Mouse (Mus musculus): ENCODE results near the gene Itga5. TPM values are rescaled to one million over a fixed set of nuclear protein-coding genes. Genes with fewer than 3 reads are reported as not detected.
A peak's percentile ranks its signal among the peaks of the same experiment; 100 is the strongest.

Itga5 gene
- polyA plus RNA-seq, 1 experiment: 37.3 TPM

DNA sequence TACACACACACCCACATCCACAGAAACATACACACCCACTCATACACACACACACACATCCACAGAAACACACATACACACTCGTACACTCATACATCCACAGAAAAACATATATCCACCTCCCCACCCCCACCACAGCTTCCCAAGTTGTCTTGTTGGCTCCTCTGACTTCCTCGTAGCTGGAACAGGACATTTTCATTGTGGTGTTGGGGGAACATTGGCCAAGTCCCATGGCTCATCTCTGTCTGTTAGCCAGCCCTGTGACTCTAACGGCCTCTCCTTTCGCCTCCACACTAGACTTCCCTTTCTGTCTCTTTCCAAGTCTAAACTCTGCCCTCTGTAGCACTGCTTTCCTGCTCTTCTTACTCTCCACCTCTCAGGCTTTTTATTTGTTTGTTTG, 8.7 kb downstream of the Itga5 start:
- TF ChIP-seq POLR2A (IDR thresholded peaks at IDR 0.05; ENCODE audit: borderline replicate concordance, low read depth, low read length): no peak
- no peak for TF ChIP-seq CTCF (IDR thresholded peaks at IDR 0.05; ENCODE audit: low read depth, low read length)
- Histone ChIP-seq H3K4me1 (ENCODE audit: control insufficient read depth, insufficient read depth, low read length) (peaks cover 58% of the 10 kb centered on the region), H3K4me3 (ENCODE audit: insufficient read depth, low read length) (no peak overlapping the region), H3K27ac (ENCODE audit: insufficient read depth, low read depth, low read length) (peak overlapping the region; percentile 87)

DNA sequence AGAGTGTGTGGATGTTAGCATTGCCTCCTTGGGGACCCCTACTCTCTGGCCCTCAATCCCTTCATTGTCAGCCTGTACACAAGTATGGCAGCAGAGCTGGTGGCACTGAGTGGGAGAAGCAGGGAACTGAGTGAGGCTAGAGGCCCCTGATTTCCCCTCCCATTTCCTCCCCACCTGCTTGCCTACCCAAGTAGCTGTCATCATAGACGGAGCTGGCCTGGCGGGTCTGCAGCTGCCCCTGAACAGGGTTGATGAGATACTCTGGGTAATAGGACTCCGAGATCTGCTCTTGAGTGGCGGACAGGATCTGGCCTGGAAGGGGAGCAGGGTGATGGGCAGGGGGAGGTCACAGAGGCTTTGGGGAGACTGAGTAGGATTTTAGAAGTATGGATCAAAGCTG, 10.4 kb downstream of the Itga5 start:
- peaks cover 44% of the 10 kb centered on the region for H3K4me1 ChIP-seq (ENCODE audit: control insufficient read depth, insufficient read depth, low read length)

DNA sequence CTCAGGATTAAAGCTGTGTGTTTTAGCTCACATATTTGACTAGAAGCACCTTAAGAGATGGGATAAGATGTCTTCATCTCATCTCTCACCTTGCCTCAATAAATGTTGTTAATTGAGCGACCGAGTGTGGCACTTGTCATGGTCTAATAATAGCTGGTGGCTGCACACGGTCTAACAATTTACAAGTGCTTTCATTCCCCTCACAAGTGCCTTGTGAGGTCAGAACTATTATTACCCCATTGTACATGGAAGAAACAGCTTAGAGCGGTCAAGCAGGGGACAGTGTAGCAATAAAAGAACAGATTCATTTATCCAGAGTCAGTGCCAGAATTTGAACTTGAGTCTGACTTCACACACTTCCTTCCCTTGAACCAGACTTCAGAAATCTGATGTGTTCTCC, 11.1 kb downstream of the Itga5 start:
- Histone ChIP-seq H3K4me1 (ENCODE audit: control insufficient read depth, insufficient read depth, low read length) (peaks cover 38% of the 10 kb centered on the region), H3K4me3 (ENCODE audit: insufficient read depth, low read length) (no peak overlapping the region), H3K27ac (ENCODE audit: insufficient read depth, low read depth, low read length) (no peak overlapping the region)
- TF ChIP-seq POLR2A (IDR thresholded peaks at IDR 0.05; ENCODE audit: borderline replicate concordance, low read depth, low read length): no peak
- no peak for TF ChIP-seq CTCF (IDR thresholded peaks at IDR 0.05; ENCODE audit: low read depth, low read length)

More for the DNA sequence above, 10.4 kb downstream of the Itga5 start:
- TF ChIP-seq CTCF (IDR thresholded peaks at IDR 0.05; ENCODE audit: low read depth, low read length) (no peak), POLR2A (IDR thresholded peaks at IDR 0.05; ENCODE audit: borderline replicate concordance, low read depth, low read length) (no peak)
- Histone ChIP-seq H3K27ac (ENCODE audit: insufficient read depth, low read depth, low read length) (no peak overlapping the region), H3K4me3 (ENCODE audit: insufficient read depth, low read length) (no peak overlapping the region)

DNA sequence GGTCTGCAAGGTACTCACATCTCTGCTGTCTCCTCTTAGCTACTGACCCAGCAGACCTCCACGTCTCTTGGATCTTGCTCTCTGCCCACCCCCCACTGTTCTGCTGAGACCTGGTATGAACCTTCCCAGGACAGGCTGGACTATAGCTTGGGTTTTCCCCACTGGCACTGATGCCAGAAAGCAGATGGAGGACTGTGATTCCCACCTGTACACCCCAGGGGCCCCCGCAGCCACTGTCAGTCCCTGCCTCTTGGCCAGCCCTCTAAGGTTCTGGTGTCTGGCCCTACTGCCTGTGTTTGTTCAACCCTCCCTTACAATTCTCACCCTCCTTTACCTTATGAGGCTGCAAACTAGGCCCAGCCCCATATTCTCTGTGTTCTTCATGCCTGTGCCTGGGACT, 11.9 kb downstream of the Itga5 start:
- peaks cover 31% of the 10 kb centered on the region for H3K4me1 ChIP-seq (ENCODE audit: control insufficient read depth, insufficient read depth, low read length)
- no peak overlapping the region for H3K27ac ChIP-seq (ENCODE audit: insufficient read depth, low read depth, low read length)
- no peak for TF ChIP-seq POLR2A (IDR thresholded peaks at IDR 0.05; ENCODE audit: borderline replicate concordance, low read depth, low read length)
- no peak for TF ChIP-seq CTCF (IDR thresholded peaks at IDR 0.05; ENCODE audit: low read depth, low read length)
- no peak overlapping the region for H3K4me3 ChIP-seq (ENCODE audit: insufficient read depth, low read length)

- H3K27ac ChIP-seq (ENCODE audit: insufficient read depth, low read depth, low read length): no peak overlapping the region
- peaks cover 22% of the 10 kb centered on the region for H3K4me1 ChIP-seq (ENCODE audit: control insufficient read depth, insufficient read depth, low read length)
- no peak overlapping the region for H3K4me3 ChIP-seq (ENCODE audit: insufficient read depth, low read length)
- no peak for TF ChIP-seq CTCF (IDR thresholded peaks at IDR 0.05; ENCODE audit: low read depth, low read length)
- no peak for TF ChIP-seq POLR2A (IDR thresholded peaks at IDR 0.05; ENCODE audit: borderline replicate concordance, low read depth, low read length)
Measured at GRCm38 (mm10) chr15:103353511-103354256, 12.9 kb downstream of the Itga5 start.

DNA sequence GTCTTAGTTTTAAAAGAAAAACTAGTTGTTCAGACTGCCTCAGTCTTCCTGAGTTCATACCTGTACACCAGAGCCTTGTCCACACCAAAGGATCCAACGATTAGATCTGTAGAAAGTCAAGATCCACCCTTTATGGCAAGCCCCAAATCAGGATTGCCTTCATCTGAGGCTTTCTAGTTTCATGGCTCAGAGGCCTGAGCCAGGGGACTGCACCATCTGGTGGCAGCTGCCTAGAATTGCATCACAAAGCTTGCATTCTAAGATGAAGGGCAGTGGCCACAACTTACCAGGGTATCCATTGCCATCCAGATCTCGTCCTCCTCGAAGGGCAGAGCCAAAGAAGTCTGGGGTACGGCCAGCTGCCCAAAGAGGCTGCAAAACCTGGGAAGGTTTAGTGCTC, 13.7 kb downstream of the Itga5 start:
- H3K27ac ChIP-seq (ENCODE audit: insufficient read depth, low read depth, low read length): no peak overlapping the region
- no peak for TF ChIP-seq POLR2A (IDR thresholded peaks at IDR 0.05; ENCODE audit: borderline replicate concordance, low read depth, low read length)
- peak; percentile 59 for TF ChIP-seq CTCF (IDR thresholded peaks at IDR 0.05; ENCODE audit: low read depth, low read length)
- H3K4me3 ChIP-seq (ENCODE audit: insufficient read depth, low read length): no peak overlapping the region
- H3K4me1 ChIP-seq (ENCODE audit: control insufficient read depth, insufficient read depth, low read length): peaks cover 14% of the 10 kb centered on the region

DNA sequence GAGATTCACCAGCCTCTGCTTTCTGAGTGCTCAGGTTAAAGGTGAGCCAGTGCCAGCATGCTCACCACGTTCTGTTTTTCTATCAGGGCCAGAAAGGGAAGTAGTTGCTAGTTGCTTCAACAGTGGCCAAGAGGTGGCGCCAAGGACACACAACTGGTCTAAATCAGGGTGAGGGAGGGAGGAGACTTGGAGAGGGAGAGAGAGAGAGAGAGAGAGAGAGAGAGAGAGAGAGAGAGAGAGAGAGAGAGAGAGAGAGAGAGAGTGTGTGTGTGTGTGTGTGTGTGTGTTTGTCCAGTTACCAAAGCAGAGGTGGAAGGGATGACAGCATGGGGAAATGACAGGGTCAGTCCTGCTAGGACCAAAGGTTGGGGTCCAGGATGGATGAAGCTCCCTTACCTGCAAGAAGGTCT, 19.3 kb downstream of the Itga5 start:
- Histone ChIP-seq H3K4me3 (ENCODE audit: insufficient read depth, low read length) (no peak overlapping the region), H3K27ac (ENCODE audit: insufficient read depth, low read depth, low read length) (no peak overlapping the region), H3K4me1 (ENCODE audit: control insufficient read depth, insufficient read depth, low read length) (no peaks in the 10 kb centered on the region)
- TF ChIP-seq POLR2A (IDR thresholded peaks at IDR 0.05; ENCODE audit: borderline replicate concordance, low read depth, low read length) (no peak), CTCF (IDR thresholded peaks at IDR 0.05; ENCODE audit: low read depth, low read length) (0 out of 2 replicates have a peak, but pooled peaks have one; percentile 19)

GRCm38 (mm10) chr15:103345789-103346188, 20.8 kb downstream of the Itga5 start:
- Histone ChIP-seq H3K27ac (ENCODE audit: insufficient read depth, low read depth, low read length) (no peak overlapping the region), H3K4me3 (ENCODE audit: insufficient read depth, low read length) (no peak overlapping the region), H3K4me1 (ENCODE audit: control insufficient read depth, insufficient read depth, low read length) (no peaks in the 10 kb centered on the region)
- TF ChIP-seq POLR2A (IDR thresholded peaks at IDR 0.05; ENCODE audit: borderline replicate concordance, low read depth, low read length) (no peak), CTCF (IDR thresholded peaks at IDR 0.05; ENCODE audit: low read depth, low read length) (no peak)

DNA sequence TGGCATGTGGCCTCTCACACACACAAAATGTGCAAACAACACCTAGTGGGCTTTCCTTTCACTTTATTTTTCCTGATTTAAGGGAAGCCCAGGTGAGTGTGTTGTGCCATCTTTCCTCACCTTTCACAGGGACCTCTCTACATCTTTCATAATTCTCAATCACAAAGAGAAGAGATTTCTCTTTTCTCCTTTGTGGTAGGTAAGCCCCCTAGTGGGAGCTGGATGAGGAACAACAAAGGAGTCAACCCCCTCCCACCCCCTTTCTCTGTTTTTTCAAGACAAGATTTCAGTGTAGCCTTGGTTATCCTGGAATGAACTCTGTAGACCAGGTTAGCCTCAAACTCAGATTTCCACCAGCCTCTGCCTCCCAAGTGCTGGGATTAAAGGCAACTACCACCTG, 23.0 kb downstream of the Itga5 start:
- no peak overlapping the region for H3K4me3 ChIP-seq (ENCODE audit: insufficient read depth, low read length)
- no peak overlapping the region for H3K27ac ChIP-seq (ENCODE audit: insufficient read depth, low read depth, low read length)
- H3K4me1 ChIP-seq (ENCODE audit: control insufficient read depth, insufficient read depth, low read length): peaks cover 10% of the 10 kb centered on the region; the same call in 1 of the 2 replicates
- no peak for TF ChIP-seq POLR2A (IDR thresholded peaks at IDR 0.05; ENCODE audit: borderline replicate concordance, low read depth, low read length)
- no peak for TF ChIP-seq CTCF (IDR thresholded peaks at IDR 0.05; ENCODE audit: low read depth, low read length)

DNA sequence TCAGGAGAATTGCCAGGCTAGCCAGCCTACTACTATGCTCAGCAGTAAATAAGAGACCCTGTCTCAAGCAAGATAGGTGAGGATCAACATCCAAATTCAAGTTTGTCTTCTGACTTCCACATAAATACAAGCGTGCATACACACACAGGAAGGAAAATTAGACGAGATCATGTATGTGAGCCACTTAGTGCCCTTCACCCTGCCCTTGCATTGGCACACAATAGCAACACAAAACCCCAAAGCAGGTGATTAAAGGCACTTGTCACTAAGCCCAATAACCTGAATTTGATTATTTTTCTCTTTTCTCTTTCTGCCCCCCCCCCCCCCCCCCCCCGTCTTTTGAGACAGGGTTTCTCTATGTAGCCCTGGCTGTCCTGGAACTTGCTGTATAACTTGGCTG, 23.6 kb downstream of the Itga5 start:
- Histone ChIP-seq H3K4me1 (ENCODE audit: control insufficient read depth, insufficient read depth, low read length) (peaks cover 10% of the 10 kb centered on the region; the same call in 1 of the 2 replicates), H3K27ac (ENCODE audit: insufficient read depth, low read depth, low read length) (no peak overlapping the region), H3K4me3 (ENCODE audit: insufficient read depth, low read length) (no peak overlapping the region)
- TF ChIP-seq CTCF (IDR thresholded peaks at IDR 0.05; ENCODE audit: low read depth, low read length): no peak
- no peak for TF ChIP-seq POLR2A (IDR thresholded peaks at IDR 0.05; ENCODE audit: borderline replicate concordance, low read depth, low read length)

Data from bone marrow macrophage, adult 2 months (primary cell).